Mouse (Mus musculus): ENCODE data around the gene 1520401A03Rik.

DNA sequence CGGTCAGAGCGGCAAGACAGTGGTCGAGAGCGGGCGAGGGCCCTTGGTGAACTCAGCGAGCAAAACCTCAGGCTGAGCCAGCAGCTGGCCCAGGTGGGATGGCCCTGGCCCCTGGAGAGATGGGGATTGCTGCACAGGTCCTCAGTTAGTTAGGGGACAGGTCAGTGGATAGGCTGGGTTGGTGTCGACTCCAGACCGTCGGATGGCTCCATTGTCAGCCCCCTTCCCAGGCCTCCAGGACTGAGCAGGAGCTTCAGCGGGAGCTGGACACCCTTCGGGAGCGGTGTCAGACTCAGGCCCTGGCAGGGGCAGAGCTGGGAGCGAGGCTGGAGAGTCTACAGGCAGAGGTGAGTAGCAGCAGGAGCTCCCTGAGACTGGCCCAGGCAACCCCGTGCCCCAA lies 57.1 kb downstream of the 1520401A03Rik start:
- TF ChIP-seq CTCF (IDR thresholded peaks at IDR 0.05; ENCODE audit: insufficient read depth, low read length) = no peak
- no peak for TF ChIP-seq POLR2A (IDR thresholded peaks at IDR 0.05; ENCODE audit: borderline replicate concordance, extremely low read depth, low read depth, low read length)

Measured in lung, adult 2 months (tissue).